Comparison of ENCODE assay signal across 23 mouse cellular contexts in the genomic region with DNA sequence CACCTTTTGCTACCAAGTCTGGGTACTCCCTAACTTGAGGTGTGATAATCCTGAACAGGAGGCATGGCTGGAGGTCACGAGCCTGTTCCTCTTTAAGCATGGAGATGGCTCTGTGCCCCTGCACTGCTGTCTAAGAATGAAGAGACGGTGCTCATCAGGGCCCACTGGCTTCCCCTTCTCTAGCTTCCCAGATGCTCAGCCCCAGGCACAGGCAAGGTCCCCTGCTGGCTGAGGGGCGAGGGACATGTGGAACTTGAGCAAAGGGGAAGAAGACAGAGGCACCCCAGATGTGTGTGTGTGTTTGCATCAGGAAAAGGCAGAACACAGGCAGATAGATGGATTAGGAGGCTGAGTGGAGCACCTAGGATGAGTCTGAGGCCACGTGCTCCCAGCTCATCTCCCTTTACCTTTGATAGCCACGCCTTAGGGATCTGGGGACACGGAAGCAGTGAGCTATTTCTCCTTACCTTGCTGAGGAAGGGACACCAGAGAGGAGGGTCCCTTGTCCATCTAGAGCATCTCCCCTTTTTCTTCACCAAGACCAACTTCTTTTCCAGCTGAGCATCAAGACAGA. TPM values are rescaled to one million over a fixed set of nuclear protein-coding genes. Genes with fewer than 3 reads are reported as not detected.
DNase-seq lines count a peak whose midpoint lies in the region; ATAC-seq and TF ChIP-seq lines count a peak whose summit lies in the region.
"Had no signal": no experiment of that assay in that cellular context is flagged by ENCODE, and none has a peak within 500 bp of the region (broad histone marks: within the 10 kb centered on the region; RNA-seq: fewer than 3 reads in every experiment).

No protein-coding gene starts in this region.

- no peaks in the 10 kb centered on the region for H3K36me3 ChIP-seq in midbrain, embryonic 11.5 days (ENCODE audit: control insufficient read depth, insufficient read depth, low read length)
- H3K36me3 ChIP-seq in midbrain, embryonic 10.5 days: no peaks in the 10 kb centered on the region
- no peaks in the 10 kb centered on the region for H3K36me3 ChIP-seq in limb, embryonic 11.5 days (ENCODE audit: control insufficient read depth, insufficient read depth, low read length)
- no peaks in the 10 kb centered on the region for H3K36me3 ChIP-seq in splenic B cell, adult 2 months (ENCODE audit: control insufficient read depth, insufficient read depth, low read length, poor library complexity, severe bottlenecking)
- H3K36me3 ChIP-seq in thymus, adult 2 months (ENCODE audit: control insufficient read depth, insufficient read depth, low read length): no peaks in the 10 kb centered on the region
- H3K36me3 ChIP-seq in hindbrain, embryonic 12.5 days: no peaks in the 10 kb centered on the region
- H3K36me3 ChIP-seq: hindbrain, embryonic 13.5 days; kidney, embryonic 15.5 days; neural tube, embryonic 12.5 days had no signal

- H3K4me3 ChIP-seq in midbrain, embryonic 11.5 days (ENCODE audit: low read depth, low read length): no peak overlapping the region
- no peak overlapping the region for H3K4me3 ChIP-seq in midbrain, embryonic 10.5 days
- no peak overlapping the region for H3K4me3 ChIP-seq in limb, embryonic 11.5 days (ENCODE audit: low read depth, low read length)
- no peak overlapping the region for H3K4me3 ChIP-seq in thymus, adult 2 months (ENCODE audit: control insufficient read depth, insufficient read depth, low read length)
- no peak overlapping the region for H3K4me3 ChIP-seq in hindbrain, embryonic 12.5 days
- H3K4me3 ChIP-seq: erythroblast, embryonic 14.5 days; hindbrain, embryonic 13.5 days; kidney, embryonic 15.5 days; megakaryocyte, embryonic 14.5 days; neural tube, embryonic 12.5 days had no signal

- no peak for ATAC-seq in midbrain, embryonic 11.5 days (ENCODE audit: low FRiP score)
- peak; percentile 53 for ATAC-seq in common myeloid progenitor, adult 5-6 weeks (replicated peaks; ENCODE audit: low read depth, poor library complexity, severe bottlenecking)
- no peak for ATAC-seq in limb, embryonic 11.5 days (ENCODE audit: insufficient number of reproducible peaks, low FRiP score, low TSS enrichment, low read depth)
- no peak for ATAC-seq in hindbrain, embryonic 12.5 days (ENCODE audit: low FRiP score)

- no peak overlapping the region for H3K27ac ChIP-seq in midbrain, embryonic 11.5 days (ENCODE audit: low read depth, low read length)
- H3K27ac ChIP-seq in midbrain, embryonic 10.5 days (replicated peaks): no peak overlapping the region
- H3K27ac ChIP-seq in limb, embryonic 11.5 days (replicated peaks; ENCODE audit: low read depth, low read length): no peak overlapping the region
- H3K27ac ChIP-seq in thymus, adult 2 months (ENCODE audit: control insufficient read depth, insufficient read depth, low read length): no peak overlapping the region
- H3K27ac ChIP-seq in hindbrain, embryonic 12.5 days: no peak overlapping the region
- H3K27ac ChIP-seq: hindbrain, embryonic 13.5 days; kidney, embryonic 15.5 days; liver, embryonic 14.5 days; neural tube, embryonic 12.5 days had no signal

- no peak for TF ChIP-seq CTCF in thymus, adult 2 months (IDR thresholded peaks at IDR 0.05; ENCODE audit: borderline replicate concordance, control insufficient read depth, extremely low read depth, insufficient read depth, low read length, poor library complexity)

- no peaks in the 10 kb centered on the region for H3K9me3 ChIP-seq in midbrain, embryonic 11.5 days (ENCODE audit: control insufficient read depth, low read length)
- no peaks in the 10 kb centered on the region for H3K9me3 ChIP-seq in midbrain, embryonic 10.5 days (replicated peaks)
- H3K9me3 ChIP-seq in limb, embryonic 11.5 days (ENCODE audit: control insufficient read depth, low read length): no peaks in the 10 kb centered on the region
- no peaks in the 10 kb centered on the region for H3K9me3 ChIP-seq in hindbrain, embryonic 12.5 days (replicated peaks)
- H3K9me3 ChIP-seq: hindbrain, embryonic 13.5 days; kidney, embryonic 15.5 days; megakaryocyte, embryonic 14.5 days; neural tube, embryonic 12.5 days had no signal

- WGBS in midbrain, embryonic 11.5 days: 17% methylated on average over 6 of the region's 6 CpGs
- 13% methylated on average over 6 of the region's 6 CpGs for WGBS in midbrain, embryonic 10.5 days
- WGBS in limb, embryonic 11.5 days: 16% methylated on average over 6 of the region's 6 CpGs
- WGBS in thymus, adult 2 months: 30% methylated on average over 6 of the region's 6 CpGs
- 19% methylated on average over 6 of the region's 6 CpGs for WGBS in hindbrain, embryonic 12.5 days

- peak; percentile 85 for DNase-seq in midbrain, embryonic 11.5 days (ENCODE audit: low spot score, missing footprints)
- DNase-seq in midbrain, embryonic 10.5 days (ENCODE audit: low spot score): no peak
- DNase-seq in limb, embryonic 11.5 days (ENCODE audit: low spot score): peak; percentile 23
- peak; percentile 43 for DNase-seq in splenic B cell, adult 2 months (ENCODE audit: low read depth, low spot score)
- no peak for DNase-seq in thymus, adult 2 months
- no peak for DNase-seq in testis, postnatal 10 days (ENCODE audit: low spot score)
- DNase-seq: left cerebral cortex, postnatal 4 days; liver; lung, adult 2 months had no signal

- H3K4me2 ChIP-seq in midbrain, embryonic 11.5 days: no peak overlapping the region
- no peak overlapping the region for H3K4me2 ChIP-seq in limb, embryonic 11.5 days (ENCODE audit: low read depth, severe bottlenecking)
- no peak overlapping the region for H3K4me2 ChIP-seq in hindbrain, embryonic 12.5 days (replicated peaks)
- H3K4me2 ChIP-seq: hindbrain, embryonic 13.5 days; kidney, embryonic 15.5 days; neural tube, embryonic 12.5 days had no signal

- no peak for TF ChIP-seq POLR2A in thymus, adult 2 months (IDR thresholded peaks at IDR 0.05; ENCODE audit: control insufficient read depth, extremely low read depth, insufficient read depth, low read length, poor library complexity)

- peaks cover 17% of the 10 kb centered on the region for H3K4me1 ChIP-seq in midbrain, embryonic 11.5 days (ENCODE audit: control insufficient read depth, insufficient read depth, low read length)
- peaks cover 52% of the 10 kb centered on the region for H3K4me1 ChIP-seq in midbrain, embryonic 10.5 days
- peaks cover 27% of the 10 kb centered on the region for H3K4me1 ChIP-seq in limb, embryonic 11.5 days (ENCODE audit: control insufficient read depth, insufficient read depth, low read length)
- no peaks in the 10 kb centered on the region for H3K4me1 ChIP-seq in thymus, adult 2 months (replicated peaks; ENCODE audit: control insufficient read depth, insufficient read depth, low read length)
- H3K4me1 ChIP-seq in hindbrain, embryonic 12.5 days: peaks cover 36% of the 10 kb centered on the region

- peaks cover 93% of the 10 kb centered on the region for H3K27me3 ChIP-seq in midbrain, embryonic 11.5 days (ENCODE audit: control insufficient read depth, insufficient read depth, low read length)
- H3K27me3 ChIP-seq in midbrain, embryonic 10.5 days (ENCODE audit: low read depth, poor library complexity, severe bottlenecking): peaks cover 99% of the 10 kb centered on the region
- peaks cover 79% of the 10 kb centered on the region for H3K27me3 ChIP-seq in limb, embryonic 11.5 days (ENCODE audit: control insufficient read depth, insufficient read depth, low read length)
- H3K27me3 ChIP-seq in splenic B cell, adult 2 months (ENCODE audit: control insufficient read depth, insufficient read depth, low read length, poor library complexity, severe bottlenecking): no peaks in the 10 kb centered on the region
- peaks cover 16% of the 10 kb centered on the region; the same call in 1 of the 2 replicates for H3K27me3 ChIP-seq in thymus, adult 2 months (ENCODE audit: control insufficient read depth, insufficient read depth, low read length)
- H3K27me3 ChIP-seq in hindbrain, embryonic 12.5 days: peaks cover 98% of the 10 kb centered on the region

- H3K9ac ChIP-seq in midbrain, embryonic 11.5 days (ENCODE audit: low read length): no peak overlapping the region
- no peak overlapping the region for H3K9ac ChIP-seq in limb, embryonic 11.5 days (ENCODE audit: low read length)
- no peak overlapping the region for H3K9ac ChIP-seq in hindbrain, embryonic 12.5 days
- H3K9ac ChIP-seq: hindbrain, embryonic 13.5 days; kidney, embryonic 15.5 days; liver, embryonic 14.5 days; neural tube, embryonic 12.5 days had no signal

RNA-seq across cellular contexts. Expression of a gene that starts 2.6 kb away (rescaled TPM):
- 1.4 and 2.3 TPM in 2 replicates for polyA plus RNA-seq in midbrain, embryonic 11.5 days (2014; fragmentation: Nextera tagmentation; extraction: Ambion mirVana)
- 0.85 and 1.3 TPM in 2 replicates for polyA plus RNA-seq in midbrain, embryonic 10.5 days (2016; fragmentation: Nextera tagmentation; extraction: Ambion mirVana)
- total RNA-seq in common myeloid progenitor, adult 5-6 weeks (2017): not detected in 2 replicates
- 1.4 and 1.6 TPM in 2 replicates for polyA plus RNA-seq in limb, embryonic 11.5 days (2014; fragmentation: Nextera tagmentation; extraction: Ambion mirVana)
- polyA plus RNA-seq in thymus, adult 2 months (2012; rRNA removed): 5.0 and 5.3 TPM in 2 replicates
- polyA plus RNA-seq in hindbrain, embryonic 12.5 days (2016; fragmentation: Nextera tagmentation; extraction: Ambion mirVana): 1.2 and 2.3 TPM in 2 replicates
- total RNA-seq: heart, adult 8-10 months; heart, postnatal 25 days had no signal
- polyA plus RNA-seq: heart, embryonic 14.5 days; liver, embryonic 14.5 days had no signal

RNA-seq across cellular contexts. Expression of a gene that starts 17.0 kb away (rescaled TPM):
- 3.3 and 3.4 TPM in 2 replicates for polyA plus RNA-seq in midbrain, embryonic 11.5 days (2014; fragmentation: Nextera tagmentation; extraction: Ambion mirVana)
- 8.7 and 11.0 TPM in 2 replicates for polyA plus RNA-seq in midbrain, embryonic 10.5 days (2016; fragmentation: Nextera tagmentation; extraction: Ambion mirVana)
- total RNA-seq in common myeloid progenitor, adult 5-6 weeks (2017): not detected in 2 replicates
- polyA plus RNA-seq in limb, embryonic 11.5 days (2014; fragmentation: Nextera tagmentation; extraction: Ambion mirVana): 21.2 and 27.4 TPM in 2 replicates
- polyA plus RNA-seq in thymus, adult 2 months (2012; rRNA removed): 1.8 and 1.9 TPM in 2 replicates
- polyA plus RNA-seq in hindbrain, embryonic 12.5 days (2016; fragmentation: Nextera tagmentation; extraction: Ambion mirVana): 9.6 and 11.4 TPM in 2 replicates
- polyA plus RNA-seq: erythroblast, embryonic 14.5 days had no signal

RNA-seq across cellular contexts. Expression of a gene that starts 39.7 kb away (rescaled TPM):
- polyA plus RNA-seq in midbrain, embryonic 11.5 days (2014; fragmentation: Nextera tagmentation; extraction: Ambion mirVana): not detected in 2 replicates
- not detected in 2 replicates for polyA plus RNA-seq in midbrain, embryonic 10.5 days (2016; fragmentation: Nextera tagmentation; extraction: Ambion mirVana)
- total RNA-seq in common myeloid progenitor, adult 5-6 weeks (2017): not detected in 2 replicates
- not detected in 2 replicates for polyA plus RNA-seq in limb, embryonic 11.5 days (2014; fragmentation: Nextera tagmentation; extraction: Ambion mirVana)
- polyA plus RNA-seq in thymus, adult 2 months (2012; rRNA removed): 0.10 and 0.38 TPM in 2 replicates
- polyA plus RNA-seq in hindbrain, embryonic 12.5 days (2016; fragmentation: Nextera tagmentation; extraction: Ambion mirVana): 0.21 and 0.38 TPM in 2 replicates
- total RNA-seq: layer of hippocampus, postnatal 10 days; left cerebral cortex, postnatal 4 days had no signal
- polyA plus RNA-seq: erythroblast, embryonic 14.5 days; forebrain, embryonic 16.5 days; liver, embryonic 14.5 days; midbrain, embryonic 14.5 days had no signal

Comparison
In these comparisons a context has a peak if more than half of its experiments do, and no peak if none do; other contexts are left out.
1. DNase-seq: peak in midbrain, embryonic 11.5 days (single experiment), limb, embryonic 11.5 days (single experiment) and splenic B cell, adult 2 months (single experiment); none in midbrain, embryonic 10.5 days (single experiment), thymus, adult 2 months (single experiment) and testis, postnatal 10 days (single experiment).